34 mouse cellular contexts compared by ENCODE assay signal in the genomic region with DNA sequence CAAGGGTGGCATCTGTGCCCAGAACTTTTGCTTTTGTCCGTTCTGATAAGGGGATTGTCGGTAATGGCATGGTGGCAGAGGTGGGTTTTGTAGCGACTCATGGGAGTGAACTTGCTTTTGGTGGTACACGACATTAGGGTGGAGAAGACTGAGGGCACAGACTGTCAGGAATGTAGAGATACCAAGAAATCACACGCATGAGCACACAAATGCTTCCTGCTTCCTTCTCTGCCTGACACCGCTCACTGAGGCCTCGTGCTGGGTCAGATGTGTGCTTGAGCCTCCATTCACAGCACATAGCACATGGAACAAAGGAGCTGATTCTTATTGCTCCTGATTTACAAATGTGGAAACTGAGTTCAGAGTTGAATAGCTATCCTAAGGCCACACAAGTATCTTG.
"Had no signal": no experiment of that assay in that cellular context is flagged by ENCODE, and none has a peak within 500 bp of the region (broad histone marks: within the 10 kb centered on the region; RNA-seq: fewer than 3 reads in every experiment).

No protein-coding gene starts in this region.

- H3K27me3 ChIP-seq: heart, embryonic 12.5 days; heart, embryonic 13.5 days; heart, embryonic 15.5 days; intestine, embryonic 15.5 days had no signal

- H3K27ac ChIP-seq: heart, embryonic 10.5 days; heart, embryonic 13.5 days; heart, embryonic 15.5 days; hindbrain, embryonic 10.5 days; hindbrain, embryonic 12.5 days; hindbrain, embryonic 13.5 days; hindbrain, embryonic 14.5 days; hindbrain, embryonic 15.5 days; hindbrain, postnatal 0 days; intestine, embryonic 15.5 days; kidney, embryonic 15.5 days; kidney, postnatal 0 days; layer of hippocampus, adult 2 months had no signal

- DNase-seq: heart, postnatal 10 days; heart, postnatal 14 days; heart, postnatal 36 days; heart, postnatal 4 days; kidney, adult 11 months; kidney, adult 18-20 months; kidney, adult 2 months; kidney, adult 8-10 months; kidney, adult 9 months; kidney, postnatal 10 days; kidney, postnatal 14 days; kidney, postnatal 25 days; kidney, postnatal 36 days; layer of hippocampus, adult 9-11 months; layer of hippocampus, postnatal 36 days had no signal

- H3K9ac ChIP-seq: heart, embryonic 12.5 days; heart, embryonic 13.5 days; heart, embryonic 15.5 days; hindbrain, embryonic 12.5 days; hindbrain, embryonic 13.5 days; hindbrain, embryonic 14.5 days; hindbrain, embryonic 15.5 days; intestine, embryonic 15.5 days; kidney, embryonic 15.5 days had no signal

- H3K9me3 ChIP-seq: heart, embryonic 10.5 days; heart, embryonic 12.5 days; heart, embryonic 13.5 days; heart, embryonic 15.5 days; hindbrain, embryonic 10.5 days; hindbrain, embryonic 12.5 days; hindbrain, embryonic 13.5 days; hindbrain, embryonic 15.5 days; intestine, embryonic 15.5 days; kidney, embryonic 15.5 days had no signal

- H3K4me2 ChIP-seq: heart, embryonic 11.5 days; heart, embryonic 12.5 days; heart, embryonic 13.5 days; heart, embryonic 15.5 days; hindbrain, embryonic 12.5 days; hindbrain, embryonic 13.5 days; hindbrain, embryonic 14.5 days; hindbrain, embryonic 15.5 days; intestine, embryonic 15.5 days; kidney, embryonic 15.5 days had no signal

- H3K36me3 ChIP-seq: heart, embryonic 10.5 days; heart, embryonic 12.5 days; heart, embryonic 13.5 days; heart, embryonic 15.5 days; hindbrain, embryonic 10.5 days; hindbrain, embryonic 12.5 days; hindbrain, embryonic 13.5 days; hindbrain, embryonic 15.5 days; intestine, embryonic 15.5 days; kidney, embryonic 15.5 days had no signal

- H3K4me1 ChIP-seq: heart, embryonic 15.5 days; hindbrain, embryonic 10.5 days; hindbrain, embryonic 12.5 days; hindbrain, embryonic 13.5 days; hindbrain, embryonic 15.5 days; intestine, embryonic 15.5 days had no signal

- ATAC-seq: hindbrain, embryonic 16.5 days; hindbrain, postnatal 0 days; inflammation-experienced regulatory T-cells, adult 6 months; intestine, embryonic 15.5 days; intestine, embryonic 16.5 days; intestine, postnatal 0 days had no signal

- H3K4me3 ChIP-seq: heart, embryonic 10.5 days; heart, embryonic 12.5 days; heart, embryonic 13.5 days; heart, embryonic 15.5 days; hindbrain, embryonic 10.5 days; hindbrain, embryonic 12.5 days; hindbrain, embryonic 13.5 days; hindbrain, embryonic 15.5 days; intestine, embryonic 15.5 days; kidney, embryonic 15.5 days; layer of hippocampus, adult 2 months had no signal
